Mouse (Mus musculus) CH12.LX (cell line): Measurements from ENCODE around the gene Adss. TPM values are rescaled to one million over a fixed set of nuclear protein-coding genes. Genes with fewer than 3 reads are reported as not detected.

Experiments used
- DNase-seq: peaks from one replicate; pipeline ENCODE4 v3.0.0-alpha.2; 2013; ENCODE audit errors: extremely low read depth
- H3K27ac ChIP-seq: 2 replicates; pipeline ENCODE4 v1.5.1; 2012; ENCODE audit warnings: low read depth, mild to moderate bottlenecking, control low read depth, moderate library complexity; ENCODE audit not compliant: insufficient read depth
- H3K27me3 ChIP-seq: replicated peaks from 2 replicates; pipeline ENCODE3; 2012; ENCODE audit warnings: inconsistent platforms
- H3K36me3 ChIP-seq, 2 experiments: replicated peaks in 1 of 2; 2 replicates each; pipeline versions ENCODE3 to v1.6.1; 2012; ENCODE audit warnings: inconsistent platforms in 1 of 2, low read length in 1 of 2, mild to moderate bottlenecking in 1 of 2, mixed read lengths in 1 of 2, moderate library complexity in 1 of 2; ENCODE audit not compliant: control insufficient read depth in 1 of 2, insufficient read depth in 1 of 2
- H3K4me1 ChIP-seq, 2 experiments: 2 replicates each; pipeline ENCODE4 v1.6.1; 2012; ENCODE audit warnings: inconsistent platforms in 1 of 2, moderate library complexity in 1 of 2; ENCODE audit not compliant: insufficient read depth in 2 of 2, control insufficient read depth in 1 of 2
- H3K4me2 ChIP-seq: 2 replicates; pipeline ENCODE4 v1.6.1; 2012; ENCODE audit warnings: low read depth, mild to moderate bottlenecking, control low read depth; ENCODE audit not compliant: poor library complexity, insufficient read depth, severe bottlenecking
- H3K4me3 ChIP-seq, 3 experiments: fragments of 150-350 bp in 1 of 3; sonication (generic) in 1 of 3; replicated peaks in 1 of 3; 2 replicates each; pipeline versions ENCODE3 to v1.5.1; 2011 to 2012; ENCODE audit warnings: low read depth in 2 of 3, low read length in 2 of 3, mild to moderate bottlenecking in 2 of 3, moderate library complexity in 2 of 3, control low read depth in 1 of 3, improper control_type of control experiment in 1 of 3, inconsistent platforms in 1 of 3, mixed read lengths in 1 of 3; ENCODE audit not compliant: poor library complexity in 1 of 3
- H3K79me2 ChIP-seq: replicated peaks from 2 replicates; pipeline ENCODE4 v1.6.1; 2012; ENCODE audit warnings: mild to moderate bottlenecking, moderate library complexity; ENCODE audit not compliant: control insufficient read depth, poor library complexity, insufficient read depth, severe bottlenecking; ENCODE audit errors: extremely low read depth
- H3K9ac ChIP-seq: 2 replicates; pipeline ENCODE4 v1.6.1; 2012; ENCODE audit warnings: low read depth, mild to moderate bottlenecking, control low read depth, moderate library complexity; ENCODE audit not compliant: insufficient read depth
- H3K9me3 ChIP-seq: replicated peaks from 2 replicates; pipeline ENCODE3; 2012; ENCODE audit warnings: low read length, inconsistent platforms, mixed read lengths
- CHD1 ChIP-seq: IDR thresholded peaks from 2 replicates; pipeline ENCODE4 v1.6.1; 2012; ENCODE audit warnings: low read depth, low read length, improper control_type of control experiment, inconsistent platforms
- ELF1 ChIP-seq: IDR thresholded peaks from 2 replicates; pipeline ENCODE4 v1.6.1; 2014; ENCODE audit warnings: low read depth, mild to moderate bottlenecking, inconsistent platforms, low read length, improper control_type of control experiment
- HCFC1 ChIP-seq: IDR thresholded peaks from 2 replicates; pipeline ENCODE4 v1.6.1; 2012; ENCODE audit warnings: low read depth, mild to moderate bottlenecking, inconsistent platforms, low read length, improper control_type of control experiment
- JUN ChIP-seq: IDR thresholded peaks from 2 replicates; pipeline ENCODE4 v1.6.1; 2011; ENCODE audit warnings: low read depth, mild to moderate bottlenecking, low read length, improper control_type of control experiment, moderate library complexity; ENCODE audit not compliant: insufficient read depth
- JUND ChIP-seq: conservative IDR thresholded peaks from 2 replicates; pipeline ENCODE4 v1.6.1; 2011; ENCODE audit warnings: low read depth, low read length, improper control_type of control experiment
- KAT2A ChIP-seq: IDR thresholded peaks from 2 replicates; pipeline ENCODE4 v1.6.1; 2012; ENCODE audit warnings: low read length, improper control_type of control experiment, inconsistent platforms; ENCODE audit not compliant: insufficient replicate concordance
- MAX ChIP-seq: IDR thresholded peaks from 2 replicates; pipeline ENCODE4 v1.6.1; 2011; ENCODE audit warnings: low read length, improper control_type of control experiment
- MEF2A ChIP-seq: IDR thresholded peaks from 2 replicates; pipeline ENCODE4 v1.6.1; 2014; ENCODE audit warnings: low read depth, mild to moderate bottlenecking, inconsistent platforms, low read length, improper control_type of control experiment, borderline replicate concordance
- MYC ChIP-seq: IDR thresholded peaks from 2 replicates; pipeline ENCODE4 v1.6.1; 2011; ENCODE audit warnings: low read depth, mild to moderate bottlenecking, improper control_type of control experiment, low read length
- NRF1 ChIP-seq: IDR thresholded peaks from 2 replicates; pipeline ENCODE4 v1.6.1; 2014; ENCODE audit warnings: low read depth, mild to moderate bottlenecking, inconsistent platforms, low read length, improper control_type of control experiment, moderate library complexity
- PAX5 ChIP-seq: IDR thresholded peaks from 2 replicates; pipeline ENCODE4 v1.6.1; 2012; ENCODE audit warnings: low read length, inconsistent platforms, mixed read lengths
- POLR2A ChIP-seq: IDR thresholded peaks from 2 replicates; pipeline ENCODE4 v1.6.1; 2011; ENCODE audit warnings: low read depth, mild to moderate bottlenecking, improper control_type of control experiment, low read length
- POLR2AphosphoS2 ChIP-seq: IDR thresholded peaks from 2 replicates; pipeline ENCODE4 v1.6.1; 2011; ENCODE audit warnings: low read depth, low read length, improper control_type of control experiment
- RAD21 ChIP-seq: IDR thresholded peaks from 2 replicates; pipeline ENCODE4 v1.6.1; 2011; ENCODE audit warnings: low read depth, mild to moderate bottlenecking, low read length, improper control_type of control experiment, moderate library complexity
- RCOR1 ChIP-seq: conservative IDR thresholded peaks from 2 replicates; pipeline ENCODE4 v1.6.1; 2012; ENCODE audit warnings: low read depth, mild to moderate bottlenecking, inconsistent platforms, low read length, improper control_type of control experiment
- SIN3A ChIP-seq: IDR thresholded peaks from 2 replicates; pipeline ENCODE4 v1.6.1; 2012; ENCODE audit warnings: low read length, improper control_type of control experiment, inconsistent platforms
- SMC3 ChIP-seq: IDR thresholded peaks from 2 replicates; pipeline ENCODE4 v1.6.1; 2011; ENCODE audit warnings: low read depth, low read length, improper control_type of control experiment
- TBP ChIP-seq: conservative IDR thresholded peaks from 2 replicates; pipeline ENCODE4 v1.6.1; 2011; ENCODE audit warnings: low read depth, low read length, improper control_type of control experiment
- TCF12 ChIP-seq: IDR thresholded peaks from 2 replicates; pipeline ENCODE4 v1.6.1; 2014; ENCODE audit warnings: low read depth, mild to moderate bottlenecking, inconsistent platforms, low read length, improper control_type of control experiment
- USF1 ChIP-seq: IDR thresholded peaks from 2 replicates; pipeline ENCODE4 v1.6.1; 2014; ENCODE audit warnings: low read depth, mild to moderate bottlenecking, inconsistent platforms, low read length, improper control_type of control experiment
- USF2 ChIP-seq: conservative IDR thresholded peaks from 2 replicates; pipeline ENCODE4 v1.6.1; 2011; ENCODE audit warnings: low read depth, low read length, improper control_type of control experiment
- ZNF384 ChIP-seq: IDR thresholded peaks from 2 replicates; pipeline ENCODE4 v1.6.1; 2012; ENCODE audit warnings: low read depth, low read length, improper control_type of control experiment, inconsistent platforms
- dilution Hi-C: fragments of 300-500 bp; cut with MboI; formaldehyde crosslinking; loops from 2 replicates; pipeline ENCODE4 v1.14.3; 2020; ENCODE audit warnings: low sequenced_read_pairs; ENCODE audit not compliant: extremely low pct_unique_long_range_greater_than_20kb, extremely low pct_ligation_motif_present
- in situ Hi-C: fragments of 300-500 bp; cut with MboI; formaldehyde crosslinking; loops from 3 replicates; pipeline ENCODE4 v1.14.3; 2019; ENCODE audit warnings: low sequenced_read_pairs, low pct_ligation_motif_present, low pct_unique_long_range_greater_than_20kb, mixed read lengths
- polyA plus RNA-seq: library from polyadenylated mRNA; unstranded; fragments of >175 nt; gene quantifications from 2 replicates; pipeline ENCODE4 v1.2.1, GENCODE M21; 2012; ENCODE audit warnings: low read depth; ENCODE audit not compliant: insufficient read length
- total RNA-seq, 2 experiments: library from RNA; depleted of rRNA; stranded (reverse); fragments of 300-350 nt in 1 of 2; fragments of >200 nt in 1 of 2; gene quantifications; 2 replicates each; pipeline ENCODE4 v1.2.3; 2012 to 2014

The Adss gene
- total and polyA plus RNA-seq, 3 experiments, result 45.2 to 105 (median 95.5) TPM

DNA sequence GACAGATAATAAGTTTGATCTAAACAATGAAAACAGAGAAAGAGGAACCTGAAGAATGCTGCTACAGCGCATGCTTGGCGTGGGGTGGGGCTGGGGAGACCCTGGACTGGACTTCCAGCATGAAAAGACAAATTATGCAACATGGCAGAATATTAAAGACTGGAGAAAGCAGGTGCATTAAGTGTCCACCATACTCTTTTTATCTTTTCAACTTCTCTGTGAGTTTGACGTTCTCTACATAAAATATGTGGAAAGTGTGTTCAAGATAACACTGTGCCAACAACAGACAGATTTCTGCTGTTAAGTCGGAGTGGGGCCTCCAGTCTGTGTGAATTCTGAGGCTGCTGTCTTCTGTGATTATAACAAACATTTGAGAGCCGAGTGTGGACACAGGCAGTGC, 69.4 kb downstream of the Adss start:
- no peaks in the 10 kb centered on the region for H3K27me3 ChIP-seq
- H3K36me3 ChIP-seq, result no peaks in the 10 kb centered on the region
- no peak overlapping the region for H3K27ac ChIP-seq
- H3K9me3 ChIP-seq, result no peaks in the 10 kb centered on the region
- no peak overlapping the region for H3K4me2 ChIP-seq
- TF ChIP-seq HCFC1 (no peak), KAT2A (no peak), TCF12 (no peak)
- no peak overlapping the region for H3K4me3 ChIP-seq
- no peaks in the 10 kb centered on the region for H3K4me1 ChIP-seq
- no peak for DNase-seq
- H3K9ac ChIP-seq, result no peak overlapping the region
- dilution Hi-C loops (no loop called here), in situ Hi-C loops (no loop called here)
- H3K79me2 ChIP-seq, result no peaks in the 10 kb centered on the region

DNA sequence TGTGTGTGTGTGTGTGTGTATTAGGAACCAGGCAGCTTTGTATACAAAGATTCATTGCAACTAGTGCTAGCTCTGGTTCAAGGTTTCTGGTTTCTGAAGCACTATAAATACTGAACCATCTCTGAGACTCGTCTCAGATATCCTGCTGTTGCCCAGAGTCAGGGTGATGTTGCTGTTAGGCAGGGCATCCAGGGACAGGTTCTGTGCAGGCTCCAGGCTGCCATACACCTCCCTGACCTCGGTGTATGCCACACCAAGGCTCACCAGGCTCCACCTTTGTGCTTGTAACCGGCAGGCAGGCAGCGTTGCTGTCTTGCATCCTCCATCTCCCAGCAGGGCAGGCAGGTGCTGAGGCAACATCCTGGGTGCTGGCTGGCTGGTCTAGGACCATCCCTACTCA, 72.5 kb downstream of the Adss start:
- Histone ChIP-seq H3K9ac (no peak overlapping the region), H3K4me1 (no peaks in the 10 kb centered on the region), H3K4me3 (no peak overlapping the region), H3K27me3 (no peaks in the 10 kb centered on the region), H3K27ac (no peak overlapping the region), H3K79me2 (no peaks in the 10 kb centered on the region), H3K36me3 (no peaks in the 10 kb centered on the region), H3K4me2 (no peak overlapping the region), H3K9me3 (no peaks in the 10 kb centered on the region)
- in situ Hi-C loops, result no loop called here
- dilution Hi-C loops, result no loop called here
- DNase-seq, result no peak
- TF ChIP-seq PAX5 (no peak), USF1 (no peak), RAD21 (no peak), USF2 (no peak), MAX (no peak), SIN3A (no peak), HCFC1 (no peak), POLR2AphosphoS2 (no peak), CHD1 (no peak), NRF1 (no peak), POLR2A (no peak), JUN (no peak), SMC3 (no peak), TBP (no peak), ZNF384 (no peak), ELF1 (no peak), MEF2A (no peak), RCOR1 (no peak), JUND (no peak), MYC (no peak)
